ENCODE assay signal across 11 mouse cellular contexts in genomic region chr12:80433266-80433665, GRCm38 (mm10). TPM values are rescaled to one million over a fixed set of nuclear protein-coding genes. Genes with fewer than 3 reads are reported as not detected.
DNase-seq lines count a peak whose midpoint lies in the region; ATAC-seq and TF ChIP-seq lines count a peak whose summit lies in the region.
"Had no signal": no experiment of that assay in that cellular context is flagged by ENCODE, and none has a peak within 500 bp of the region (broad histone marks: within the 10 kb centered on the region; RNA-seq: fewer than 3 reads in every experiment).

No protein-coding gene starts in this region.

- no peaks in the 10 kb centered on the region for H3K27me3 ChIP-seq in liver, adult 2 months (ENCODE audit: control insufficient read depth, insufficient read depth, low read length)
- no peaks in the 10 kb centered on the region for H3K27me3 ChIP-seq in liver, embryonic 12.5 days (replicated peaks)
- H3K27me3 ChIP-seq in hindbrain, embryonic 10.5 days (ENCODE audit: insufficient read depth, poor library complexity, severe bottlenecking): no peaks in the 10 kb centered on the region

- intact Hi-C loops in gastrocnemius, adult 2 months (cut with DNase I): no loop called here
- intact Hi-C loops in gastrocnemius, postnatal 36 days (cut with DNase I): no loop called here

- H3K36me3 ChIP-seq in liver, adult 2 months (ENCODE audit: control insufficient read depth, insufficient read depth, low read length): peaks cover 5% of the 10 kb centered on the region
- H3K36me3 ChIP-seq in liver, embryonic 12.5 days: 0 out of 2 replicates have a peak, but pooled peaks cover 8% of the 10 kb centered on the region
- peaks cover 20% of the 10 kb centered on the region for H3K36me3 ChIP-seq in hindbrain, embryonic 10.5 days

- DNase-seq in gastrocnemius, adult 2 months: no peak
- DNase-seq in gastrocnemius, adult 8-10 months (ENCODE audit: low spot score in 2 of 2): no peak
- DNase-seq in liver, adult 2 months (ENCODE audit: extremely low read depth, low read depth, low spot score): peak; percentile 44
- DNase-seq in induced T-regulatory cell, adult 2 months (ENCODE audit: low read depth): peak; percentile 73
- no peak for DNase-seq in gastrocnemius, postnatal 36 days
- no peak for DNase-seq in hindbrain, embryonic 10.5 days (ENCODE audit: low spot score)
- DNase-seq: cerebellum, adult 9-11 months; lung, adult 18-20 months; retina, postnatal 1 day had no signal

- H3K4me2 ChIP-seq in liver, embryonic 12.5 days: no peak overlapping the region

- ATAC-seq in liver, embryonic 12.5 days: no peak
- peak; percentile 37 for ATAC-seq in CD4-positive, CD25-positive, alpha-beta regulatory T cell, adult 4 months

- no peak overlapping the region for H3K9ac ChIP-seq in liver, adult 2 months (ENCODE audit: low read depth, low read length)
- no peak overlapping the region for H3K9ac ChIP-seq in liver, embryonic 12.5 days

- H3K27ac ChIP-seq in gastrocnemius, adult 2 months: peak overlapping the region; percentile 53
- H3K27ac ChIP-seq in liver, adult 2 months (replicated peaks; ENCODE audit: insufficient read depth, low read depth, low read length): peak overlapping the region; percentile 42
- H3K27ac ChIP-seq in liver, embryonic 12.5 days: no peak overlapping the region
- no peak overlapping the region for H3K27ac ChIP-seq in hindbrain, embryonic 10.5 days

- TF ChIP-seq CTCF in gastrocnemius, adult 2 months (IDR thresholded peaks at IDR 0.05): no peak
- TF ChIP-seq CTCF in liver, adult 2 months (IDR thresholded peaks at IDR 0.05; ENCODE audit: low read depth, low read length): no peak

- H3K4me3 ChIP-seq in gastrocnemius, adult 2 months: peak overlapping the region; percentile 30
- no peak overlapping the region; the same call in 1 of the 2 replicates for H3K4me3 ChIP-seq in liver, adult 2 months (ENCODE audit: insufficient read depth, low read depth, low read length)
- H3K4me3 ChIP-seq in liver, embryonic 12.5 days: no peak overlapping the region
- no peak overlapping the region for H3K4me3 ChIP-seq in hindbrain, embryonic 10.5 days

- no peaks in the 10 kb centered on the region for H3K9me3 ChIP-seq in liver, embryonic 12.5 days (replicated peaks)
- no peaks in the 10 kb centered on the region for H3K9me3 ChIP-seq in hindbrain, embryonic 10.5 days

- peaks cover 5% of the 10 kb centered on the region for H3K4me1 ChIP-seq in liver, adult 2 months (ENCODE audit: control insufficient read depth, insufficient read depth, low read length)
- peaks cover 27% of the 10 kb centered on the region for H3K4me1 ChIP-seq in liver, embryonic 12.5 days
- peaks cover 34% of the 10 kb centered on the region for H3K4me1 ChIP-seq in hindbrain, embryonic 10.5 days (replicated peaks)

- WGBS in liver, adult 2 months: 26% methylated on average over 4 of the region's 4 CpGs
- 69% methylated on average over 4 of the region's 4 CpGs for WGBS in liver, embryonic 12.5 days (ENCODE audit: insufficient replicate concordance)
- WGBS in hindbrain, embryonic 10.5 days: 74% methylated on average over 4 of the region's 4 CpGs

- no peak for TF ChIP-seq POLR2A in liver, adult 2 months (IDR thresholded peaks at IDR 0.05; ENCODE audit: extremely low read depth, insufficient read depth, low read length)

- peaks cover 21% of the 10 kb centered on the region for H3K79me2 ChIP-seq in liver, adult 2 months (ENCODE audit: control insufficient read depth, insufficient read depth, low read length)

RNA-seq across cellular contexts. Expression of gene Dcaf5, which starts 3.1 kb away (rescaled TPM):
- 10 to 100 TPM; 39.4 to 50.8 TPM for total RNA-seq in gastrocnemius, adult 2 months (2021)
- total RNA-seq in gastrocnemius, adult 8-10 months (2022): 10 to 100 TPM; 45.9 to 66.0 (median 50.9) TPM
- total RNA-seq in liver, adult 2 months (2014; rRNA removed): 7.7 and 8.1 TPM in 2 replicates
- 17.8 and 19.1 TPM in 2 replicates for polyA plus RNA-seq in liver, adult 2 months (2012; rRNA removed)
- polyA plus RNA-seq in liver, embryonic 12.5 days (2016; fragmentation: Nextera tagmentation; extraction: Ambion mirVana): 5.1 and 5.6 TPM in 2 replicates
- 10 to 100 TPM; 14.9 to 18.2 TPM for polyA plus RNA-seq in CD4-positive, CD25-positive, alpha-beta regulatory T cell, adult 4 months (2017; shearing (Covaris generic))
- total RNA-seq in gastrocnemius, postnatal 36 days (2021): 10 to 100 TPM; 35.2 to 36.6 TPM
- polyA plus RNA-seq in hindbrain, embryonic 10.5 days (2016; fragmentation: Nextera tagmentation; extraction: Ambion mirVana): 12.1 and 12.8 TPM in 2 replicates

RNA-seq across cellular contexts. Expression of gene Exd2, which starts 29.6 kb away (rescaled TPM):
- total RNA-seq in gastrocnemius, adult 2 months (2021): 10 to 100 TPM; 35.0 to 46.8 TPM
- 10 to 100 TPM; 30.6 to 39.1 (median 34.5) TPM for total RNA-seq in gastrocnemius, adult 8-10 months (2022)
- total RNA-seq in liver, adult 2 months (2014; rRNA removed): 8.0 and 9.8 TPM in 2 replicates
- 4.6 and 4.9 TPM in 2 replicates for polyA plus RNA-seq in liver, adult 2 months (2012; rRNA removed)
- 10.6 and 10.9 TPM in 2 replicates for polyA plus RNA-seq in liver, embryonic 12.5 days (2016; fragmentation: Nextera tagmentation; extraction: Ambion mirVana)
- polyA plus RNA-seq in CD4-positive, CD25-positive, alpha-beta regulatory T cell, adult 4 months (2017; shearing (Covaris generic)): 10 to 100 TPM; 17.7 to 35.3 TPM
- 10 to 100 TPM; 33.5 to 34.2 TPM for total RNA-seq in gastrocnemius, postnatal 36 days (2021)
- polyA plus RNA-seq in hindbrain, embryonic 10.5 days (2016; fragmentation: Nextera tagmentation; extraction: Ambion mirVana): 36.0 and 40.6 TPM in 2 replicates

Comparison
In these comparisons a context has a peak if more than half of its experiments do, and no peak if none do; other contexts are left out.
1. H3K27ac ChIP-seq: peak in gastrocnemius, adult 2 months (single experiment) and liver, adult 2 months (single experiment); none in liver, embryonic 12.5 days (single experiment) and hindbrain, embryonic 10.5 days (single experiment).
2. DNase-seq: peak in liver, adult 2 months (single experiment) and induced T-regulatory cell, adult 2 months (single experiment); none in gastrocnemius, adult 2 months (single experiment), gastrocnemius, adult 8-10 months (0 of 2), gastrocnemius, postnatal 36 days (0 of 2) and hindbrain, embryonic 10.5 days (single experiment).